Mouse (Mus musculus): Measurements from ENCODE around the gene AV320801. TPM values are rescaled to one million over a fixed set of nuclear protein-coding genes. Genes with fewer than 3 reads are reported as not detected.
"Not testable (repeated sequence)": the region's sequence is repeated elsewhere in the genome, so short reads cannot be mapped to it uniquely, and the experiment has no call there.

Gene AV320801
- not detected in 2 replicates for polyA plus RNA-seq (2015; fragmentation: Nextera tagmentation; extraction: Ambion mirVana)

DNA sequence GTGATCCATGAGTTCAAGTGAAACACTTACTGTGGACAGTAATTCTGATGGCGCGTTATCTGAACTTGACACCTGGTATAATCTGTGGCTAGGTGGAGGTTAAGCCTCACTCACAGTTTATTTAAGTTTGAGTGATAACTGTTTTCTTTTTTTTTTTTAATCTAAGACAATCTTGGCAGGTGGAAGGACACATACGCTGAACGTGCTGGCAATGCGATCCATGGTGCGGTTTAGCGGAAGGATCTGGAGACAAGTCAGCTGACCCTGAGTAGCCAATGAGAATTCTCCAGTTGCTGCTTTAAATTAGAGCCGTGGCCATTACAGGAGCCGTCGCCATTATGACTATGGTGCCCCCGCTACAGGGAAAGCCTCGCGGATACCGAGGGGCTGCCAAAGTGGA lies at the start of gene AV320801:
AV320801 (plus strand) TSS at position 301 of the 400 bp plus-strand sequence.
- H3K9me3 ChIP-seq; H3K9ac ChIP-seq; H3K4me3 ChIP-seq (replicated peaks); H3K27me3 ChIP-seq (replicated peaks); H3K36me3 ChIP-seq; H3K27ac ChIP-seq; H3K4me1 ChIP-seq (replicated peaks); ATAC-seq; H3K4me2 ChIP-seq (replicated peaks): not testable (repeated sequence)
- WGBS = 91% methylated on average over 5 of the region's 14 CpGs

DNA sequence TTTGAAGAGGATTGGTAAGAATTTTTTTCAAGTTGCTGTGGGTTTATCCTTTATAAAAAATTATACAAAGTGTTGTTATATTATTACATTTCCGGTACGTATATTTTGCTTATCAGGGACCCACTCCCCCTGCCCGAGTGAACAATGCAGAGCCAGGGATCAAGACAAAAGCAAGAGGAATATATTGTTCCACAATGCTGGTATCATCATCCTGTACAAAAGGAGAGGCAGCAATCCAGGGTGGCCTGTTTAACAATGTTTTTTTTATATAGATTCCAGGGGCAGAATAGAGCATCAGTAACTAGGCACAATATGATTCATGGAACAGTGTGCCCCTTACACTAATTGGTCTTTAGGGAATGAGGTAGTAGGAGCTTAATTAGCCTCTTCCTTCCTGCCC lies 30.2 kb upstream of the AV320801 start:
- H3K36me3 ChIP-seq; H3K4me2 ChIP-seq (replicated peaks); H3K27me3 ChIP-seq (replicated peaks); H3K4me3 ChIP-seq (replicated peaks); H3K9me3 ChIP-seq; H3K27ac ChIP-seq; H3K9ac ChIP-seq; H3K4me1 ChIP-seq (replicated peaks); ATAC-seq: not testable (repeated sequence)
- no CpG with 5 or more reads among the region's 3 CpGs for WGBS

DNA sequence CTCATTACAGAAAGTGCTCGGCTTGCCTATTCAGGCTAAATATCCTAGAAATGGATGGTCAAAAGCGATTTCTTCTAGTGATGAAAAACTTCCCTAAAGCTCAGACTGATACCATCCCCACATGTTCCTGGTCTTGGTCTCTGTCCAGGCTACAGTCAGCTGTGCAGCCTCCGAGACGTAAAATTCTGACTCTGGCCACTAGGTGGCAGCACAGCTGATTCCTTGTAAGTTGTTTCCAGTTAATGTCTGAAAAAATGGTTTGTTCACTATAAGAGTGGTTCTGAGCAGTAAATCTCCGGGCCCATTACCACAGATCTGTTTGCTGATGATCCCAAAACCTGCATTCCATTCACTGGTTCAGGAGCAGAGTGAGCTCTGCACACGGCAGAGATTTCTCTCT lies 12.5 kb upstream of the AV320801 start:
- H3K4me3 ChIP-seq (replicated peaks); ATAC-seq; H3K27me3 ChIP-seq (replicated peaks); H3K27ac ChIP-seq; H3K9me3 ChIP-seq; H3K36me3 ChIP-seq; H3K4me1 ChIP-seq (replicated peaks); H3K4me2 ChIP-seq (replicated peaks); H3K9ac ChIP-seq: not testable (repeated sequence)
- no CpG with 5 or more reads among the region's 6 CpGs for whole genome bisulfite sequencing

DNA sequence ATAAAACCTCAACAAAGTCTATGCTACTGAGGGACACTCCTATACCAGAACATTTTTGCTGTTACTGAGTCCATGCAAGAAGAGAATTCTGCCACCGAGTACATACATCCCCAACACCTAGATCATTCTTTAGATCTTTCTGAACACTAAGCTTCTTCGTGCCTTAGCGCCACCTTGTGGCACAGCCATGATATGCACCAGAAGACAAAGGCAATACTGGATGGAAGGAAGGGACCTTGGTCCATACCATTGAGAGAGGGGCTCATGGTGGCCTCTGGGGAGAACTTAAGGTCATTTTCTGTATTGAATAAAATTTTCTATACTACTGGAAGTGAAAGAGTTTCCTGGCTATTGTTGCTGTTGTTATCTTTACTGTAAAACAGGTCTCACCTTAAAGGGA lies 11.2 kb upstream of the AV320801 start:
- ATAC-seq; H3K9me3 ChIP-seq; H3K4me3 ChIP-seq (replicated peaks); H3K27me3 ChIP-seq (replicated peaks); H3K9ac ChIP-seq; H3K4me1 ChIP-seq (replicated peaks); H3K36me3 ChIP-seq; H3K4me2 ChIP-seq (replicated peaks); H3K27ac ChIP-seq: not testable (repeated sequence)
- WGBS = no CpG with 5 or more reads among the region's 3 CpGs

Other genes starting within 250 kb of the AV320801 start
- gene Pramel3, start 192.3 kb upstream of the AV320801 start, polyA plus RNA-seq (2015; fragmentation: Nextera tagmentation; extraction: Ambion mirVana) = not detected in 2 replicates
- not detected in 2 replicates for gene Gm5128, start 121.3 kb upstream of the AV320801 start, polyA plus RNA-seq (2015; fragmentation: Nextera tagmentation; extraction: Ambion mirVana)
- not detected in 2 replicates for gene Gm7903, start 60.8 kb upstream of the AV320801 start, polyA plus RNA-seq (2015; fragmentation: Nextera tagmentation; extraction: Ambion mirVana)
- gene Nxf7, start 104.2 kb downstream of the AV320801 start, polyA plus RNA-seq (2015; fragmentation: Nextera tagmentation; extraction: Ambion mirVana) = 0.53 TPM in 1 of 2 replicates, not detected in the other
- gene Prame, start 133.1 kb downstream of the AV320801 start, polyA plus RNA-seq (2015; fragmentation: Nextera tagmentation; extraction: Ambion mirVana) = not detected in 2 replicates
- gene Tcp11x2, start 199.2 kb downstream of the AV320801 start, polyA plus RNA-seq (2015; fragmentation: Nextera tagmentation; extraction: Ambion mirVana) = not detected in 2 replicates
- gene Tmsb15a, start 230.7 kb downstream of the AV320801 start, polyA plus RNA-seq (2015; fragmentation: Nextera tagmentation; extraction: Ambion mirVana) = 0.67 TPM in 1 of 2 replicates, not detected in the other
- gene Armcx5, start 248.1 kb downstream of the AV320801 start, polyA plus RNA-seq (2015; fragmentation: Nextera tagmentation; extraction: Ambion mirVana) = 6.8 and 7.2 TPM in 2 replicates
- 27.7 and 30.0 TPM in 2 replicates for gene Gprasp1, start 248.1 kb downstream of the AV320801 start, polyA plus RNA-seq (2015; fragmentation: Nextera tagmentation; extraction: Ambion mirVana)